Mouse (Mus musculus) urinary bladder, adult 2 months (tissue): ENCODE data around the gene Pigv. TPM values are rescaled to one million over a fixed set of nuclear protein-coding genes. Genes with fewer than 3 reads are reported as not detected.

Experiments
- DNase-seq: peaks from one replicate; pipeline ENCODE4 v3.0.0; 2022; ENCODE audit warnings: low spot score
- polyA plus RNA-seq: library from polyadenylated mRNA; depleted of rRNA; stranded (reverse); fragments of >200 nt; gene quantifications from 2 replicates; pipeline ENCODE4 v1.2.3, GENCODE M21; 2012

Gene Pigv
- polyA plus RNA-seq, 1 experiment, result 19.4 TPM

DNA sequence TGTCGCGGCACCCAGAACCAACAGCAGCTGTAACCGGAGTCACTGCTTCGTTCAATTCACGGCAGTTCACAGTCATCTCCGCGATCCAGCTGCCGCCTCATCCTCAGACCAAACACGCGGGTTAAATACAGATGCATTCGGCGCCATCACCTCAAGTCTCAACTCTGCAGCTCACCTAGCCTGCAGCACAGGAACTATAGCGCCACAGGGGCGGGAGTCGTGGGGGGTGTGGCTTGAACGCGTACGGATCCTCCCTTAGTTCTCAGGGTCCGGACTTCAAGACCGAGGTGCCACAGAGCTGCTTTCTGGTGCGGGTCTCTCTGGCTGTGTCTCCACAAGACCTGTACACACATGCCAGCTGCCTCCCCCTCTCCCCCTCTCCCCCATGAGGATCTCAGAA, 26.8 kb downstream of the Pigv start:
- DNase-seq, result no peak

DNA sequence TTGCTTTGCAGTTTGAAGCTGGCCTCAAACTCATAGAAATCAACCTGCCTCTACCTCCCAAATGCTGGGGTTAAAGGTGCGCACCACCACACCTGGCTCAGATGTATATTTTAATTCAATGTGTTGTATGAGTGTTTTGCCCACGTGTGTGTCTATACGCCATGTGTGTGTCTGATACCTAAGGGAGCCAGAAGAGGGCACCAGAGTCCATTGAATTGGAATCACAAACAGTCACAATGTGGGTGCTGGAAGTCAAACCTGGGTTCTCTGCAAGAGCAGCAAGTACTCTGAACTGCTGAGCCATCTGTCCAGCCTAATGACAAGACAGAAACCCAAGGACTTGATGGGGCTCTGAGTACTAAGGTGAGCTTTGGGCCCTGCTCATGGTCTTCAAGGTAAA, 27.3 kb downstream of the Pigv start:
- no peak for DNase-seq

DNA sequence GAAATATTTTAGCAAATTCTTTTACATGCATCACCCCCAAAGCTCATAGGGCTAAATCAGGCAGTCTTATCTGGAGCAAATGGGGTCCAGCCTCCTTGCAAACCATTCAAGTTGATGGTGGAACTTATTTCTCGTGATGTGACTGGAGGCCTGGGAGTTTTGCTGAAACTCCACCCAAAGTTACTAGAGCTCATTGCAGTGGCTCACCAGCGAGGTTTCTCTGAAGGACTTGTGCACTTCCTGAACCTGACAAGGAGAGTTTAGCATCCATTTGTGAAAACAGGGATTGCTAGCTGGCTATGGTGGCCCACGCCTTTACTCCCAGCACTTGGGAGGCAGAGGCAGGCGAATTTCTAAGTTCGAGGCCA, 38.4 kb downstream of the Pigv start:
- DNase-seq, result no peak

DNA sequence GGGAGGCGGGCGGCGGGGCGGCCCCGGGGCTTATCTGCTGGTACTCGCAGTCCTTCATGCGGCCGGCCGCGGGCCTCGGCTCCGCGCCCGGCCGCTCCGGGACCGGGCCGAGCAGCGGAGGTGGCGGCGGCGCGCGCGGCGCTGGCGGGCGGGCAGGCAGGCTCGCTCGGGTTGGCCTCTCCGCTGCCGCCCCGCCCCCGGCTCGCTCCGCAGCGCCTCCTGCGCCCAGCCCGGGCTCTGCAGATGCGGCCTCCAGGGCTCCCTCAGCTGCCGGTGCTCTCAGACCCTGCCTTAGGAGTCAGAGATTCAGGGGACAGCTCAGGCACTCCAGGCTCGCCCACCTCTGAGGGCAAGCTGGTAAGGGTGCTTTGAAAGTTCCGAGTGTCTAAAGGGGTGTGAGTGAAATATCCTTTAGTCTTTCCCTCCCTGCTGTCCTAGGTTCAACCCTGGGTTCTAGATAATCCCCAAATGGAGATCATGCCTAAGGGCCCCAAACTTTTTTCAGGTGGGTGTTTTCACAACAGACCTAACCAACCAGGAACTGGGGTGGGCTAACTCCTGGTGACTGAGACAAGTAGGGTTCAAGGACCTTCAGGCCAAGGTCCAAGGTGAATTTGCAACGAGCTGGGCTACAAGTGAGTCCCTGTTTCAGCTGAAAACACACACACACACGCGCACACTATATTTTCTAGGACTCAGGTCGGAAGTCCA, 39.0 kb downstream of the Pigv start:
- DNase-seq, result peak; percentile 88

DNA sequence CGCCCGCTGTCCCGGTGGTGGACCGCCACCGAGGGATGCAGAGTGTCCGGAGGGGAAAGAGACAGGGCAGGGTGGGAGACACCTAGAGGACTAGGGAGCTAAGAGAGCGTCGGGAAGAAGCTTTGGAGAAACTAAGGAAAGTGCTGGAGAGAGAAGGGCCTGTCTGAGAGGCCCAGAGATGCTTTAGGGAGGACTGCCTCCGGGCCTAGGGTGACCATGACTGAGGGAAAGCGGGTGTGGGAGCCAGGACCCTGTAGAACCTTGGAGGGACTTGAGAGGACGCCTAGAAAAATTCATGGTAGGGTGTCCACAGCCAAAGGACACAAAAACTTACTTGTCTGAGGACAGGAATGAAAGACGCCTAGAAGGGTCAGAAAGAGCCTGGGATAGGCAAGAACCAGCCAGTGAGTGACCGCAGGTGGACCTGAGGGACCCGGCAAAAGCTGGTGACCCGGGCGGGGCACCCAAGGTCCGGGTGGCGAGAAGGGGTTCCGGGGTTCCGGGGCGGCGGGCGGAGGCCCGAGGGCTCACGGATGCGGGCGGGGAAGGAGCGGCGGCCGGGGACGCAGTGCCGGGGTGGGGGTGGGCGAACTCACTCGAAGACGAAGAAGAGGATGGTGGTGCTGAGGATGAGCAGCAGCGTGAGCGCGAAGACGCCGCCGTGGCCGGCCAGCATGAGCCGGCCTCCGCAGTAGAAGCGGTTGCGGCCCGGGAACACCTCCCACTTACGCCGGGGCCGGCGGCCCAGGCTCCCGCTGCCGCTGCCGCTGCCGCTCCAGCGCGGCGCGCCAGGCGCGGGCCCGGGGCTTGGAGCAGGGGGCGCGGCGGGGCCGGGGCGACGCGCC, 39.7 kb downstream of the Pigv start:
- DNase-seq, result peak; percentile 54

DNA sequence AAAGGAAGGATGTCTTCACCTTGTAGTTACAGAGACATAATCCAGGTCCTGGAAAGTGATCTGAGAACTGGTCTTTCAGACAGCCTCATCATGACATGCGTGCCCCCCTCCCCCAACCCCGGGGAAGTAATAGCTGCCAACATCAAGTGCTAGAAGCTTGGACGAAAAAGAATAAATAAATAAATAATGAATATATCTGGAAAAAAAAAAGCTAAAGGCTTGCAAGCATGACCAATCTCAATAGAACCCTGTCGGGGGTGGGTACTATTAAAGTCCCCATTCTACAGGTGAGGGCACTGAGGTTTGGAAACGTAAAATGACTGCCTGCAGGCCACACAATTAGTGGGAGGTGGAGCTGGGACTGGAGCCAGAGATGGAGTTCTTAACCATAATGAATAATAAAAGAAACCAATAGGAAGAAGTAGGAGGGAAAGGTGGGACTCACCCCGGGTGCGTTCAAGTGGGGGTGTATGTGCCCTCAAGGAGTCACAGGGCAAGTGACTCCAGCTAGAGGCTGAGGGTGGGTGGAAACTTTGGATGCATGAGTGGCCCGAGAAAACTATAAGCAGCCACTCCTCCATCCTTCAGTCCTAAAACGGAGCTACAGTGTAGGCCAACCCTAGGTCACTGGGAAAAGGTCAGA, 40.6 kb downstream of the Pigv start:
- DNase-seq, result no peak

DNA sequence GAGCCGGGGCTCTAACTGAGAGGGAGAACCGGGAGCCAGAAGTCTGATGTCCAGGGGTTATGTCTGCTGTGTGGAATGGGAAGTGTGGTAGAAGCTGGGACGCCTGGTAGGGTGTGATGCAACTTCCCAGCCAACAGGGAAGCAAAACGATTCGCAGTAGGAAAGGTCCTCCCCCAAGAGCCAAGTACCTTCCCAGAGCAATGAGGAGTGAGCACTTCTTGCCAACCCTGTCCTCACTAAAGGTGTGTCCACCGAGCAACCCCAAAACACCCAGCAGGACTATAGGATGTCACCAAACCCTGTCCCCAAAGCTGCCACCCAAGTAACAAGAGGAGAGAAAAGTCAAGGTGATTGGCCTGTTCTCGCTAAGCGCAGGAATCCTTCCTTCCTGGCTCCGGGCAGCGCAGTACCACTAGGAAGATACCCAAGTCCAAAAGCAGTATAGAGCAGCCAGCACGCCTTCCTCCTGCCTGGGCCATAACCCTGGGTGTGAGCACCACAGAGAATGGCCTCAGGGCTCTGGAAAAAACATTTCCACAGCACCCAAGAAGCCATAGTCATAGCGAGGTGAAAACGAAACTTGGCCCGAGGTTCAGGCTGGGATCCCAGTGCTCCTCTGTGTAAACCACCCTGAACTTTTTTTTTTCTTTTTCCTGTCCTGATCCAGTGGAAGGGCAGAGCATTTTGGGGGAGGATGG, 41.2 kb downstream of the Pigv start:
- DNase-seq, result no peak

DNA sequence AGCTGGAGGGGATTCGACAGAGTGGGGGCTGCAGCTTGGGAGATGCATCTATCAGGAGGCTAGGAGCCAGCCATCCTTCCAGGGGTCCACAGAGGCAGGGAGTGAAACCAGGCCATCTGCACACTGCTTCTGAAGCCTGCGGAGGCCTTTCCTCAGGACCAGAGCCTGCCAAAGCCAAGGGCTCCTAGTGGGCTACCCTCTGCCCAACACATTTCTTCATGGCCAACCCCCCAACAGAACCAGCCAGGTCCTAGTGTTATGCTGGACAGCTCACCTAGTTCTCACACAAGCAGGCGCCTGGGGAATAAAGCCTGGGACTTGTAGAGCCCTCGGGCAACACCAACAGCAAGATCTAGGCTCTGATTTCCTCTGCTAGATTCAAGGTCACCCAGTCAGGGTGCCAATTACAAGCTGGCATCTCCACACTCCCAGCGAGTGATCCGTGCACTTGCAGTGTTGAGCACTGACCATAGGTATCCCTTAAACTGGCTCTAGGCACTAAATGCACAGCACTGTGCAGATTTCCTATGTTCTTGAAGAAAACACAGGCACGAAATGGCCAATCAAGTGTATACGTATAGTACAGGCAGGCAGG, 42.0 kb downstream of the Pigv start:
- DNase-seq, result no peak

DNA sequence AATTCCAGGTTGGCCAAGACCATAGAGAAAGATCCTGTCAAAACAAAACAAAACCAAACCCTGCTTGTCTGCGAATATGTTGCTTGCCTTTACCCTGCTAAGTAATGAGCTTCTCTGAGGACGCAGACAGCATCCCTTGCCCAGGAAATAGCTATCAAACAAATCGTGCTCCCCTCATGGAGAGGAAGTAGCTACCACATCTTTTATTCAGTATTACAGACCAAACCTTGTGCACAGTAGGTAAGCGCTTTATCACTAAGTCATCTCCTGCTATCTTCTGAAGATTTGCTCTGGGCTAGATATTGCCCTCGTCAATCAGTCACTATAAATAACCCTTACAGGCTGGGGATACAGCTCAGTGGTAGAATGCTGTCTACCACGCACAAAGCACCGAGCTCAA, 43.3 kb downstream of the Pigv start:
- DNase-seq, result no peak

DNA sequence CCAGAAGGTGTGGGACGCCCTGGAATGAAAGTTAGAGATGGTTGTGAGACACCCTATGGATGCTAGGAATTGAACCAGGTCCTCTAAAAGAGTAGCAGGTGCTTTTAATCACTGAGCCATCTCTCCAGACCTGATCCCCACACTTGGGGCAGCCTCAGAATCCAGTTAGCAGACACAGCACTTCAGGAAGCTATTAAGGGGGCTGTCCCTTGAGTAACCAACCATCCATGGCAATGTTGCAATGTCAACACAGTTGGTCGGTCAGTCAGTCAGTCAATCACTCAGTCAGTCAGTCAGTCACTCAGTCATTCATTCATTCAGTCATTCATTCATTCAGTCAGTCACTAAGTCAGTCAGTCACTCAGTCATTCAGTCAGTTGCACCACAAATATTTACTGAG, 43.9 kb downstream of the Pigv start:
- no peak for DNase-seq

DNA sequence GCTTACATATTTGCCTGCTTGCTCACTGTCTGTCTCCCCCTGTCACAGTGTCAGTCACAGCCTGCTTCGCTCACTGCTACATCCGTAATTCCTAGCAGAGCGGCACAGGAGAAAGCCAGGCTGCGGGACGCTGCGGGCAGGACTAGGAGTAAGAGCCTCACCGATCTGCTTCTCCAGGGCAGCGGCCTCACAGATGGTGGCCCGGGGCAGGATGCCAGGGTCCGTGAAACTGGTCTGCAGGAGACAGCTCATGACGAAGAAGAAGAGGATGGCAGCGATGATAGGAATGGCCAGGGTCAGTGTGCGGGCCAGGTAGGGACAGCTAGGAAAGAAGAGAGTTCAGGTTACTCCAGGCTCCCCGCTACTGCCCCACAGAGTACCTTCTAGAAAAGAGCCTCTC, 45.4 kb downstream of the Pigv start:
- DNase-seq, result no peak

DNA sequence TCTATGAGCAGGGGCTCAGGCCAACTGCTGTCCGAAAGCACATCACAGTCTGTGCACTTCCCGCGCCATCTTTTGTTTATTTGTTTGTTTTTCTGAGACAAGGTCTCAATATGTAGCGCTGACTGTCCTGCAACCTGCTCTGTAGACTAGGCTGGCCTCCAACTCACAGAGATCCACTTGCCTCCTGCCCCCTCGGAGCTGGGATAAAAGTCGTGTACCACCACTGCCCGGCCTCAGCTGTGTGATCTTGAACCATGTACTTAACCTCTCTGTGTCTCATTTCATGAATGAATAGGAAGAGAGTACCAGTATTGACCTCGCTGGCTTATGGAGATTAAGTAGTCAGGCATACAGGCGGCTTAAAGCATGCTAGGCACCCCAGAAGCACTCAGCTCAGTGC, 45.8 kb downstream of the Pigv start:
- no peak for DNase-seq

DNA sequence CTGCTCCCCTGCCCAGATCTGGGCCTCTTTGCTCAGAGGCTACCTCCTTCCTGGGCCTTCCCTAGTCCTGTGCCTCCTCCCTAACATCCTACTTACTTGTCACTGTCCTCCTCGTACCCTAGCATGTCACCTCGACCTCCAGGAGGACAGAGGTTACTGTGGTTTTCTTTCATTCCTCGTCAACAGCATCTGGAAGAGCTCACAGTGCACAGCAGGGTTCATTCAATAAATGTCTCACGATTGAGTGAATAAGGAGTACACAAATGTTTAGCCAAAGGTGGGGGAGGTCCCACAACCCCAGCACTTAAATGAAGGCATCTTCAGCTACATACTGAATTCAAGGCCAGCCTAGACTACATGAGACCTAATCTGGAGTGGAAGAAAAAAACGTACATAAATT, 46.2 kb downstream of the Pigv start:
- no peak for DNase-seq

DNA sequence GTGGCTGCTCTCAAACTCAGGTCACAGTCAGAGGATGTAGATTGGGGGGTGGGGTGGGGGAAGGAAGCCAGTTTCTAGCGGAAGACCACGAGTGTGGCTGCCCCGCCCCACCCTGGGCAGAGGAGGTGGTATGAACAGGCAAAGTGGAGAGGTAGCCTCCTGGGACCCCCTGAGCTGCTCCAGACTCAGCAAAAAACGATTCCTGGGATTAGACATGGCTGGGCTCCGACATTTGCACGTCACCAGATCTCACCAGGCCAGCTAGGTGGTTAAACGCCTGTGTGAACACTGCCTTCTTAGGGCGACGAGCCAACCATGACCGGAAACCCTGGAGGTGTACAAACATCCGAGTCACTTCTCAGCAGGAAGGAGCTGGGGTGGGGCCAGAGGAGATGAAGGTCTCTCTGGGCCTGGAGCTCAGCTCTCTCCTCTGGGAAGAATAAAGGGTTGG, 46.8 kb downstream of the Pigv start:
- no peak for DNase-seq

DNA sequence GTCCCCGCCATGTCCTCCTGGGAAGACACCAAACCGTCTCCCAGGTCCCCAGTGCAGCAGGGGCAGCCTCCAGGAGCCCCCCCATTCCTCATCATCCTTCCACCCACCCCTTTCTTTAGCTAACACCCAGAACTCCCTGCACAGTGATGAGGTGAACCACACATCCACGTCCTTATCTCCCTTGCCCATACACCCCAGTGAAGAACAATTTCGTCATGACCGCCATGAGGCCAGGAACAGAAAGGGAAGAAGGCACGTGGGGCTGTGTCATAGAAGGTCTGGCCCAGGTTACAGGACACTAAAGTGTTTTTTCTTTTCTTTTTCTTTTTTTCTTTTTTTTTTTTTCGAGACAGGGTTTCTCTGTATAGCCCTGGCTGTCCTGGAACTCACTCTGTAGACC, 47.6 kb downstream of the Pigv start:
- no peak for DNase-seq

DNA sequence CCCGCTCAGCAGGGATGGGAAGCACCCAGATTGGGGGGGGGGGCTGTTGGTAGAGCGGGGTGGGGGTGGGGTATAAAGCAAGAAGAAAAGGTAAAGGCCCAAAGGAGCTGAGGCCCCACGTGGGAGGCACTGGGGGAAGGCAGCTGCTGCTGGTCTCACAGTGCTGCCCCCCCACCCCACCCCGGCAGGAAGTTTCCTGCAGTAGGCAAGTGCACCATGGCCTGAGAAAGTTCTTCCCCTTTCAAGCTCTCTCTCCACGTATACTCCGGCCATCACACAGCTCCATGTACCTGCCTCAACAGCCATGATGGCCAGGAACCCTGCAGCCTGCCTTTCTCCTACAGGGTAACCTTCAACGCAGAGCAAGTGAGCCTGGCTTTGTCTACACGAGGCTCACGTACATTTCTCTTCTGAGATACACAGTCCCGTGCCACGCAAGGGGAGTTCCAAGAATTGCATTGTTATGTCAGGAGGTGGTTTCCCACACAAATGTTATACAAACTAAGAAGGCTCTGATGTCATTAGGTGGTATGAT, 50.2 kb downstream of the Pigv start:
- DNase-seq, result no peak

DNA sequence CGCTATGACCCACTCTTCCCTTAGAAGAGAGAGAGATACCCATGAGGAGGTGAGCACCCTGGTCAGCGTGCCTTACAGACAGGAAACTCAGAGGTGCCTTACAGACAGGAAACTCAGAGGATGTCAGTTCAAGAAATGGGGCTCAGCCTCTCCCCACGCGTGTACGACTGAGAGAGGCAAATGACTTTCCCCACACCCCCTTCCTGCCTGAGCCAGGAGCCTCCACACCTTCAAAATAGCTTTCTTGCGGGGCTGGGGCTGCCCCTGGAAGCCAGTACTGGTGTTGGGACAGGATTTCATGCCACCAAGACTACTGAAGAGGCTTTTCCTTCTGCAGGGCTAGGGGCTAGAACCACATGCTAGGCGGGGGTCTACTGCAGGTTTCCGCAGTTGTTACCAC, 51.8 kb downstream of the Pigv start:
- no peak for DNase-seq

DNA sequence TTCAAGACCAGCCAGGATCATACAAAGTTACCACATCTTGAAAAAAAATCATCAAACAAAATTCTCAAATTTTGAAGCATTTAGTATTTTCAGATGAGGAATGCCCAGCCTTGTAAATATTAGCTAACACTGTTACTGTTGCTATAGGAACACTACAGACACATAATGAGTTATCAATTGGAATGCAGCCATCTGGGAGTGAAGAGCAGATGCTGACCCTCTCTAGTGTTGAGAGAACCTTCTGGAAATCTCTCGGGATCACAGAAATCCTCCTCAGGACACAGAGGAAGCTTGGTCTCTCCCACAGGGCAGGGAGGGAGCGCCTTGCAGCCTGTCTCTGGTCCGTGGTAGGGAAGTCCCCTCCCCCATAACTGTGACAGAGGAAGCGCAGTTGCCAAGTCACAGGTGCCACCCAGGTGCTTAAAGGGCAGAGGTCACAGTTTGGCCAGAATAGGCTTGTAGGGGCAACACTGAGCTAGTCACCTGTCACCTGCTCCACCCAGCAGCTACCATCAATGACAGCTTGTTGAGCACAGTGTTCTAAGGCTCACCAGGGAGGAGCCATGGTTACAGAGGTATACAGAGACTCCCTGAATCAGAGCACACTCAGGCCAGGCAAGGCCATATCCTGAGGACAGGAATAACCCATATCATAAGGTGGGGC, 52.8 kb downstream of the Pigv start:
- DNase-seq, result no peak

DNA sequence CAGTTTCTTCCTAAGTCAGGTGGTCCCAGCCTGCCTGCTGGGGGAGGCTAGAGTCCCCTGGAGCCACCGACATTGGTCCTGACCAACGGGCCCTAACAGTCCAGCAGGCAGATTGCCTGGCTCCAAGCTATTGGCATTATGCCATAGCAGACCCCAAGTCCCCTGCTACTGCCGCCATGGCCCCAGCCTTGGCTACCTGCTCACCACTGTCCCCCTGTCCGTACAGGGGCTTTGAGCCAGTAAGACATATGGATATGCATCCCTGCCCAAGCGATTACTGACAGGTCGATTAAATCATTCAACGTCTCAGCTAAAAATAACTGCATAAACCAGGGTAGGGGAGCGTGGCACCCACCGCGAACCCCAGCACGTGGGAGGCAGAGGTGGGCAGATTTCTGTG, 54.5 kb downstream of the Pigv start:
- DNase-seq, result peak; percentile 18

DNA sequence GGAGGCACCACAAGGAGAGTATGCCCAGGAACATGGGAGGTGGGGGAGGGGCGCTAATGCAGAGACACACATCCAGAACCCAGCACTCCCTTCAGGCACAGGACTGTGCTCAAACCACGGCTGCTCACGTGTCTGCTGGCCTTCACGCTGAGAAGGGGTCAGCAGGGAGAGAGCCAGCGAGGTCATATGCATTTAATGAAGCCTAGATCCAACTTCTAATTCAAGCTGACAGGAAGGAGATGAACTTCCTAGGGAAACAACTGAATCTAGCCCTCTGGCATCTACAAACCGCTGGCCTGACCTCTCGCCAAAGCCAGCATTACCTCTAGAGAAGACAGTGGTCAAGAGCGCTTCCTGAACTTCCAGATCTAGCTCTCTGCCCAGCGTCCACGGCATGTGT, 57.0 kb downstream of the Pigv start:
- DNase-seq, result no peak

DNA sequence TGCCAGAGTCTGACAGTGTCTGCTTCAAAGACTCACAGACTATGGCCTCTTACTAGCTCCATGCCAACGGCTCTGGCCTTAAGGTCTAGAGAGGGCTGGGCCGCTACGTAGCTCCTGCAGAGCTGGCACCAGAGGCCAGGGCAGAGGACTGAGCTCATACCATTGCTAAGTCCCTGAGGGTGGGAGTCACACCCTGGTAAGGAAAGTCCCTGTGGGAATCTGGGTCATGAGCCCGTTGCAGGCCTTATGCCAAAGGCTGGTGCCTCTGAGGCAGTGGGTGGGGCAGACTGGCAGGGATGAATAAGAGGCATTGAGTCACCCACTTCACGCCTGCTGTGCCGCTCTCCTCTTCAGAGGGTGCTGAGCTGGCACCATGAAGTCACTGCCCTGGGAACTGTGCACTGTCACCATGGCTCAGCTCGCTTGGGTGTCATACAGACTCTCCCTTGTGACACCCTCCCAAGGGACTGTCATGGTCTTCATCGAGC, 58.1 kb downstream of the Pigv start:
- DNase-seq, result peak; percentile 28
